Mouse (Mus musculus) bone marrow macrophage, adult 2 months (primary cell): Measurements from ENCODE around the gene Fam129a. TPM values are rescaled to one million over a fixed set of nuclear protein-coding genes. Genes with fewer than 3 reads are reported as not detected.

Source experiments
- H3K27ac ChIP-seq: 2 replicates; pipeline ENCODE4 v1.5.1; 2012; ENCODE audit warnings: low read depth, low read length; ENCODE audit not compliant: insufficient read depth
- H3K4me1 ChIP-seq: 2 replicates; pipeline ENCODE4 v1.6.1; 2012; ENCODE audit warnings: low read length; ENCODE audit not compliant: control insufficient read depth, insufficient read depth
- H3K4me3 ChIP-seq: 2 replicates; pipeline ENCODE4 v1.5.1; 2012; ENCODE audit warnings: mild to moderate bottlenecking, low read length, moderate library complexity; ENCODE audit not compliant: insufficient read depth
- CTCF ChIP-seq: IDR thresholded peaks from 2 replicates; pipeline ENCODE4 v1.5.1; 2012; ENCODE audit warnings: low read depth, mild to moderate bottlenecking, low read length, moderate library complexity
- POLR2A ChIP-seq: IDR thresholded peaks from 2 replicates; pipeline ENCODE4 v1.6.1; 2012; ENCODE audit warnings: mild to moderate bottlenecking, low read depth, low read length, borderline replicate concordance
- polyA plus RNA-seq: library from polyadenylated mRNA; stranded (reverse); fragments of >200 nt; gene quantifications from 2 replicates; pipeline ENCODE4 v1.2.4, GENCODE M21; 2012; ENCODE audit not compliant: missing spikeins, insufficient read depth, insufficient read length

Gene Fam129a
- polyA plus RNA-seq, 1 experiment = 56.4 TPM

DNA sequence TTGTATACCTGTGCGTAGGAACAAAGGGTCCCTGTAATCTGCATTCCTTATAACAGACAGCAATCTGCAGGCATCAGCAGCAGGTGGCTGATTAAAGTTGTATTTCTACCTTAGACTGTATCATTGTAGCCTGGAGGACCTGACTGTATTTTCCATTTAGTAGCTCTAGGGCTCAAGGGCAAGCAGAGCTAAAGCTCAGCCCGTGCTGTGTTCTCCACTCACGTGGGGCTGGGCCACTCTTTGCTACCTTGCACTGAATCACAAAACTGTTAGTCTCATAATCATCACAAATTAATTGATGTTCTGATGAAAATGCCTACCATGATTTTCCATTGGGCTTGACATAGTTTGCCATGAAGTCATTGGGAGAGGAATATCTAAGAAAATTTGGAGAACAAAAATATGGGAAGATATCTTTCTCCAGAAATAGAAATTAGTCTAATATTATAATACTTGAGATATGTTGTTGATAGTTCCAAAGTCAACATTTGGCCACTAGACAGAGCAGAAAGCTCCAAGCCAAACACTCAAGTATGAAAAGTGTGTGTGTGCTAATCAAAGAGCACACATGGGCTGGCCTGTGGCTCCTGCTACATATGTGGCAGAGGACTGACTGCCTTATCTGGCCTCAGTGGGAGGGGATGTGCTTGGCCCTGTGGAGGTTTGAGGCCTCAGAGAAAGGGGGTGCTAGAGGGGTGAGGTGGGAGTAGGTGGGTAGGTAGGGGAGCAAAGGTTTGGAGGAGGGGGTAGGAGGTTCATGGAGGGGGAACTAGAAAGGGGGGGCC lies 53.6 kb downstream of the Fam129a start:
- H3K4me1 ChIP-seq = peaks cover 47% of the 10 kb centered on the region
- peak overlapping the region; percentile 96 for H3K27ac ChIP-seq
- TF ChIP-seq CTCF (no peak), POLR2A (no peak)
- no peak overlapping the region for H3K4me3 ChIP-seq

DNA sequence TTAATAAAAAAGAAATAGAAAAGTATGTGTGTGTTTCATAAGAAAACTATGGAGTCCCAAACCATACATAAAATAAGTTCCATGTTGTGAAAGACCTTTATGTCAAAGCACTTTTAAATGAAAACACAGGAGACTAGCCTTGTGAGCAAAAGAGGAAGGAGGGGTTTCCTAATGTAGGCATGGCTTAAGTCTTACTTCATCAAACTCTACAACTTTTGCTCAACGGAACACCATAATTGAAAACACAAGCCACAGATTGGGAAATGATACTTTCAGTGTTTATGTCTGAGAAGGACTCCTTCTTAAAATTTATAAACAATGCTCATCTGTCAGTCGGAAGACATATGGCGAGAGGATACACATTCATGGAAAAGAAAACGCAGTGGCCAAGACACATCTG lies 54.3 kb downstream of the Fam129a start:
- H3K4me1 ChIP-seq = peaks cover 44% of the 10 kb centered on the region

GRCm38 (mm10) chr1:151625690-151626089 lies 54.7 kb downstream of the Fam129a start:
- Histone ChIP-seq H3K4me3 (no peak overlapping the region), H3K27ac (peak overlapping the region; percentile 98), H3K4me1 (peaks cover 42% of the 10 kb centered on the region)
- TF ChIP-seq POLR2A (no peak), CTCF (no peak)

More for the DNA sequence above, 54.3 kb downstream of the Fam129a start:
- H3K27ac ChIP-seq = peak overlapping the region; percentile 98
- no peak overlapping the region for H3K4me3 ChIP-seq
- no peak for TF ChIP-seq POLR2A
- TF ChIP-seq CTCF = no peak

DNA sequence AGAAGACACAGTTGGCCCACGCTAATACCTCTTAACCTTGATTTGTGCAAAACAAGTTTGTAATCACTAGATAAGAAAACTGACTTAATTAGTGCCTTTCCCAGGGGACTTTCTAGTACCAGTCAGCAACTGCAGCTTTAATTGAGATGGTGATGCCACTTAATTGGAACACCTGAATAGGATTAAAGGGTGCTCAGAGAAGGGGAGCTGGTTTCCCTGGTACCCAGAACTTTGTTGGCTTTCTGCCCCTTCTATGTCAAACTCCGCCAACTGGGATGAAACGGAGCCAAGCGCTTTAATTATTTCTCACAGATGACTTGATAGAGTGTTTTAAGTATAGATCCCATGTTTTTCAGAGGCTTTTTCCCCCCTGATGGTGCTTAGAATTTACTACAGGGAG lies 55.6 kb downstream of the Fam129a start:
- Histone ChIP-seq H3K4me1 (peaks cover 37% of the 10 kb centered on the region), H3K4me3 (no peak overlapping the region), H3K27ac (peak overlapping the region; percentile 19; the same call in 1 of the 2 replicates)
- TF ChIP-seq POLR2A = no peak
- TF ChIP-seq CTCF = no peak

DNA sequence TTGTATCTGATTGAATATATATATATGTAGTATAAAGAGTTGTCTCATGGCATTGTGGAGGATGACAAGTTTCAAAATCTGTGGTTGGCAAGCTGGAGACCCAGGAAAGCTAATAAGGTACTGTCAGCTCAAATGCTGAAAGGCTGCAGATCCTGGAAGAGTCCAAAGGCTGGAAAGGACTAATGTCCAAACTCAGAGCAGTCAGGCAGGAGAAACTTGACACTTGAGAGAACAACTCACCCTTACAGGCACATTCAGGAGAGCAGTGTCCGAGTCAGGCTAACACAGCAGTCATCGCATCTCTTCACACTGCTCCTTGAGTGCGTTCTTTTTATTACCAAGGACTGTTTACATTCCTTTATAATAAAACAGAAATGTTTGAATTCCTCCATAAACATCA lies 56.2 kb downstream of the Fam129a start:
- Histone ChIP-seq H3K4me1 (peaks cover 32% of the 10 kb centered on the region), H3K4me3 (no peak overlapping the region), H3K27ac (no peak overlapping the region)
- no peak for TF ChIP-seq POLR2A
- no peak for TF ChIP-seq CTCF

DNA sequence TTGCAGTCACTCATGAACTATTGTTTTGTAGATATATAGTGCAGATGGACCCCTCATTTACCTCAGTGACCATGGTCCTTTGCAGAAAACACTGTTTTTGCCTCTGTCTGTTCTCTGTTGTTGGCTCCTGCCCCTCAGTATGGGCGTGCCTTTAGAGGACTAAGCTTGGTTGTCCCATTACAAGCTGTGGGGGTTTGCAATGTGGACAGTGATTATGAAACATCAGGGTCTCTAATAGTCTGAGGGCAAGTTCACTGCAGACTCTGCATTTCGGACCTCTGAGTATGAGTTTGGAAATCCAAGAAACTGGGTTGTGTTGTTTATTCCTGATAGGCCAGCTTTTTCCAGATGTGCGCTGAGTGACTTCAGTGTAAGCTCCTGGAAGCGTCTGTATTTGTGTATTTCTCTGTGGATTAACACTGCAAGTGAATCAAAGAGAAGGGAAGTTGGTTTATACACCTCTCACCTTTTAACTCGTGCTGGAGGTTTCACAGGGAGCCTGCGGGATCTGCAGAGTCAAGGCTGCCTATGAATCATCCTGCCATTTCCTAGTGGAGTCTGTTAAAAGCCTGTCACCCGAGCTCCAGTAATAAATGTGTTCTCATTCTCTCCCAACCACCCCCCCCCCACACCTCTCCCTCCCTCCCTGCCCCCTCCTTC lies 58.7 kb downstream of the Fam129a start:
- peaks cover 16% of the 10 kb centered on the region for H3K4me1 ChIP-seq
- no peak overlapping the region for H3K4me3 ChIP-seq
- no peak overlapping the region for H3K27ac ChIP-seq
- TF ChIP-seq CTCF = no peak
- no peak for TF ChIP-seq POLR2A

DNA sequence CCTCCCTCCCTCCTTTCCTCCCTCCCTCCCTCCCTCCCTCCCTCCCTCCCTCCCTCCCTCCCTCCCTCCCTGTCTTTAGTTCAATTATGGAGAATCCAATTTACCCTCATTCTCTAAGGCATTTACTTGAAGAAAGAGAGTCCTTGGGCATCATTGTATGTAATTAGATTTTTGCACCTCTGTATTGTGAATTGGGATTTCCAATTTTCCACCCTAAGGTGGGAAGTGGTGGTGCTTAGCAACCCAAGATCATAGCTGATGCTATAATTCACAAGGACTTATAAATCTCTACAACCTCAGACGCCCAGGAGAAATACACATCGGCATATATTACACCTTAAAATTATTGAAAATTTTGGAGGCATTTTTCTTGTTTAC lies 59.3 kb downstream of the Fam129a start:
- Histone ChIP-seq H3K4me3 (no peak overlapping the region), H3K27ac (no peak overlapping the region), H3K4me1 (peaks cover 13% of the 10 kb centered on the region)
- TF ChIP-seq POLR2A (no peak), CTCF (no peak)

DNA sequence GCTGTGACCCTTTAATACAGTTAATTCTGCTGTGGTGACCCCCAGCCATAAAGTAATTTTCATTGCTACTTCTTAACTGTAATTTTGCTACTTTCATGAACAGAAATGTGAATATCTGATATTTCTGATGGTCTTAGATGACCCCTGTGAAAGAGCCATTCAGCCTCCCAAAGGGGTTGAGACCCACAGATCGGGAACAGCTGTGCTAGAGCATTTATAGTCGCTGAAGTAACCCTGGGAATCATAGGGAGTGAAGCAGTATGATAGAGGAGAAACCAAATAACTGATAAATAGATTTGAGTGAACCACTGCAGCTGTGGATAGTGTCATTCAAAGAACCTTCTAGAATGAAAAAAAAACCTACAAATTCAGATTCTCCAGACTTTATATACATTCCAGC lies 60.1 kb downstream of the Fam129a start:
- TF ChIP-seq POLR2A (no peak), CTCF (no peak)
- Histone ChIP-seq H3K4me3 (no peak overlapping the region), H3K27ac (no peak overlapping the region), H3K4me1 (peaks cover 11% of the 10 kb centered on the region)

- no peak overlapping the region for H3K4me3 ChIP-seq
- H3K27ac ChIP-seq = no peak overlapping the region
- TF ChIP-seq POLR2A (no peak), CTCF (no peak)
- peaks cover 6% of the 10 kb centered on the region for H3K4me1 ChIP-seq
Measured at GRCm38 (mm10) chr1:151631703-151632294, 60.8 kb downstream of the Fam129a start.
